Mouse (Mus musculus) adrenal gland, adult 18-20 months (tissue): ENCODE measurements around the gene A3galt2. TPM values are rescaled to one million over a fixed set of nuclear protein-coding genes. Genes with fewer than 3 reads are reported as not detected.

Experiments
- DNase-seq, 2 experiments: peaks; one replicate each; pipeline ENCODE4 v3.0.0; 2021 to 2022; ENCODE audit warnings: low spot score in 2 of 2
- total RNA-seq, 2 experiments: library from RNA; stranded (reverse); gene quantifications; 1 replicate in 1 of 2; 2 replicates in 1 of 2; pipeline ENCODE4 v1.2.3; 2021

Gene A3galt2
- total RNA-seq, 2 experiments from 2014 or later: 0.17 to 0.42 TPM

- DNase-seq: peak; percentile 60 to 67
Observed at GRCm38 (mm10) chr4:128727721-128728430, 27.3 kb upstream of the A3galt2 start.

- DNase-seq: no peak
Observed at GRCm38 (mm10) chr4:128728431-128728851, 26.7 kb upstream of the A3galt2 start.

GRCm38 (mm10) chr4:128729033-128729708, 26.0 kb upstream of the A3galt2 start:
- DNase-seq: no peak

GRCm38 (mm10) chr4:128729709-128730037, 25.5 kb upstream of the A3galt2 start:
- DNase-seq: no peak

- no peak for DNase-seq
Observed at GRCm38 (mm10) chr4:128730271-128730670, 24.9 kb upstream of the A3galt2 start.

GRCm38 (mm10) chr4:128732794-128733193, 22.4 kb upstream of the A3galt2 start:
- DNase-seq: no peak

GRCm38 (mm10) chr4:128733496-128733895, 21.7 kb upstream of the A3galt2 start:
- DNase-seq: peak in 1 of 2 experiments; percentile 41

GRCm38 (mm10) chr4:128734217-128734616, 20.9 kb upstream of the A3galt2 start:
- DNase-seq: no peak

- no peak for DNase-seq
Observed at GRCm38 (mm10) chr4:128734721-128735671, 20.2 kb upstream of the A3galt2 start.

GRCm38 (mm10) chr4:128737137-128737589, 18.0 kb upstream of the A3galt2 start:
- no peak for DNase-seq

- no peak for DNase-seq
Observed at GRCm38 (mm10) chr4:128737825-128738610, 17.1 kb upstream of the A3galt2 start.

- no peak for DNase-seq
Observed at GRCm38 (mm10) chr4:128740878-128741277, 14.3 kb upstream of the A3galt2 start.

GRCm38 (mm10) chr4:128741906-128742305, 13.3 kb upstream of the A3galt2 start:
- no peak for DNase-seq

- no peak for DNase-seq
Observed at GRCm38 (mm10) chr4:128742379-128742970, 12.7 kb upstream of the A3galt2 start.

- no peak for DNase-seq
Observed at GRCm38 (mm10) chr4:128743031-128743626, 12.0 kb upstream of the A3galt2 start.

- no peak for DNase-seq
Observed at GRCm38 (mm10) chr4:128745160-128745559, 10.0 kb upstream of the A3galt2 start.

- no peak for DNase-seq
Observed at GRCm38 (mm10) chr4:128747614-128748270, 7.4 kb upstream of the A3galt2 start.

- no peak for DNase-seq
Observed at GRCm38 (mm10) chr4:128748309-128748708, 6.9 kb upstream of the A3galt2 start.

- no peak for DNase-seq
Observed at GRCm38 (mm10) chr4:128751006-128751405, 4.2 kb upstream of the A3galt2 start.
